Mouse (Mus musculus): ENCODE results near the gene Ei24. TPM values are rescaled to one million over a fixed set of nuclear protein-coding genes. Genes with fewer than 3 reads are reported as not detected.
A peak's percentile ranks its signal among the peaks of the same experiment; 100 is the strongest.

The Ei24 gene
- total and polyA plus RNA-seq, 2 experiments from 2014 or later: 103 to 112 TPM

DNA sequence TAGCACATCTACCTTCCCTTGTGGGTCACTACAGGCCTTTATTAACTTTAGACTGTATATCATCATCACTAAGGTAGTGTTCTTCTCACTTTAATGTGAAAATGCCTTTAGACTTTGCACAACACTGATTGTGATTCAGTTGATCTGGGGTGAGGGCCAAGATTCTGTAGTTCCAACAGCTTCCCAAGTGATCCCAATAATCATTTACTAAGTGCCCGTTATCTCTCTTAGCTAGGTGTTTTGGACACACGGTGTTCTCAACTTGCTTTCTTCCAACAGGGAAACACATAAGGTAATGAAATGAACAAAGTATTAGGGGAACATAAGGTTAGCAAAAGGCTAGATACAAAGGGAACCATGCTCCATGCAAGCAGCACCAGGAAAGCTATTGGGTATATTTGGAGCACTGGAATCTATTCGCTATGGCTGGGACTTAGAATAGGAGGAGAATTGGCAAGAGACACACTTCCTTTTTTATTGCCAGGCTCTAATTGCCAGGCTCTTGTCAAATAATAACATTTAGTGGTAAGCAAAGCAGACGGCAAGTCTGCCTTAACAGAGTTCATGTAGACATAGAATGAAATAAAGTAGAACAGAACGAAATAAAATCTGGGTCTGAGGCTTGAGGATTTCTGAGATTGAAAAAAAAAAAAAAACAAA is 11.1 kb upstream of the Ei24 start:
- no peaks in the 10 kb centered on the region for H3K4me1 ChIP-seq (ENCODE audit: insufficient read depth)
- no peak overlapping the region for H3K4me3 ChIP-seq (ENCODE audit: low read depth, low read length)
- no peak overlapping the region for H3K9ac ChIP-seq
- no peak overlapping the region for H3K27ac ChIP-seq (ENCODE audit: low read depth, low read length)
- WGBS: 47% methylated on average over 5 of the region's 5 CpGs
- no peaks in the 10 kb centered on the region for H3K27me3 ChIP-seq (ENCODE audit: insufficient read depth, low read length)
- no peak overlapping the region for H3K4me2 ChIP-seq (ENCODE audit: low read depth)
- DNase-seq (no peak), ATAC-seq (0 out of 2 replicates have a peak, but pooled peaks have one; percentile 20)
- H3K36me3 ChIP-seq (ENCODE audit: insufficient read depth): no peaks in the 10 kb centered on the region
- no peaks in the 10 kb centered on the region for H3K9me3 ChIP-seq (ENCODE audit: low read length)
- no peak for TF ChIP-seq CTCF (IDR thresholded peaks at IDR 0.05; ENCODE audit: low read depth)

DNA sequence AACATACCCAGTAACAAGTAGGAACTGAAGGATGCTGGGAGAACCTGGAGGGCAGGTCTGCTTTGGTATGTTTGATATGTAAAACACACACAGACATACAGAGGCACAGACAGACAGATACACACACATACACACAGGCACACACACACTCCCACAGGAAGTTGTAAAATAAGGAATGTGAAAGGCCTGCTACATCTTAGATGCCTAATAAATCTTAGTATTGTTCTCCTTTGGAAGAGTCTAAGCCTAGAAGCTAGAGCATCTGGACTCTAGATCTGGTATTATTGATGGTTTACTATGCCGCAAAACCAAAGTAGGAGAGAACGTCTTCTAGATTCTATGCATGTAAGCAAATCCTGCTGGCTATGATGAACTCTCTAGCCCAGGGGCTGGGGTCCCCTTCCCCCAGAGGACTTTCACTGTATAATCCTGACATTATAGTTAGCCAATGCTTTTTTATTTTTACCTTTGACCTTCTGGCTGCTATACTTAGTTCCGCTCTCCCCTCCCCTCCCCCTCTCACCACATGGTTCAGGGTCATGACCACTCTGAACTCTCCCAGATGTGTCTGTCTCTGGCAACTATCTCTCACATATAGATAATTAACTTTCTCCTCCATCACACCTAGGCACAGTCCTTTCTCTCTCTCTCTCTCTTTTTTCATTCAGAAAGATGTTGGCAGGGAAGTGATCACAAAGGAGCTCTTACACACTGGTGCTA is 8.2 kb upstream of the Ei24 start:
- H3K4me1 ChIP-seq (ENCODE audit: insufficient read depth): no peaks in the 10 kb centered on the region
- H3K4me2 ChIP-seq (ENCODE audit: low read depth): no peak overlapping the region
- no peak overlapping the region for H3K27ac ChIP-seq (ENCODE audit: low read depth, low read length)
- H3K9me3 ChIP-seq (ENCODE audit: low read length): no peaks in the 10 kb centered on the region
- no peaks in the 10 kb centered on the region for H3K36me3 ChIP-seq (ENCODE audit: insufficient read depth)
- DNase-seq (no peak), ATAC-seq (no peak)
- no peaks in the 10 kb centered on the region for H3K27me3 ChIP-seq (ENCODE audit: insufficient read depth, low read length)
- WGBS: 98% methylated on average over 3 of the region's 3 CpGs
- no peak for TF ChIP-seq CTCF (IDR thresholded peaks at IDR 0.05; ENCODE audit: low read depth)
- no peak overlapping the region for H3K4me3 ChIP-seq (ENCODE audit: low read depth, low read length)
- H3K9ac ChIP-seq: no peak overlapping the region

- Histone ChIP-seq H3K4me1 (ENCODE audit: insufficient read depth) (no peaks in the 10 kb centered on the region), H3K27me3 (ENCODE audit: insufficient read depth, low read length) (no peaks in the 10 kb centered on the region), H3K4me2 (ENCODE audit: low read depth) (no peak overlapping the region), H3K36me3 (ENCODE audit: insufficient read depth) (no peaks in the 10 kb centered on the region), H3K27ac (ENCODE audit: low read depth, low read length) (no peak overlapping the region), H3K4me3 (ENCODE audit: low read depth, low read length) (no peak overlapping the region), H3K9me3 (ENCODE audit: low read length) (no peaks in the 10 kb centered on the region), H3K9ac (no peak overlapping the region)
- TF ChIP-seq CTCF (IDR thresholded peaks at IDR 0.05; ENCODE audit: low read depth): no peak
- WGBS: 83% methylated on average over 3 of the region's 3 CpGs
- DNase-seq (no peak), ATAC-seq (no peak)
Measured at GRCm38 (mm10) chr9:36803926-36804325, 6.7 kb upstream of the Ei24 start.

DNA sequence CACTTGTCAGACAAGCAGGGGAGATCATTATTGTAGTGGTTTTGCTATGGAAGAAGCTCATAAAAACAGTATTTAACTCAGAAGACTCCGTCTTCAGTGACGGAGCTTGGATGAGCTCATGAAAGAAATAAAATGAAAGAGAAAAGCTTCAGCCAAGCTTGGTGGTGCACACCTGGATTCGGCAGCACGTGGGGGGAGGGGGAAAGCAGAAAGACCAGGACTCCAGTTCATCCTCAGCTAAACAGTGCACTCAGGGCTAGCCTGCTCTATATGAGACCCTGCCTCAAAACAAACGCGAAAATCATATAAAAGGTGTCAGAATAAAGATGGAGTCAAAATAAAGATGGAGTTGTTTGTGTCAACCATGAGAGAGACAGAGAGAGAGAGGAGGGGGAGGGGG is 6.2 kb upstream of the Ei24 start:
- DNase-seq: no peak

DNA sequence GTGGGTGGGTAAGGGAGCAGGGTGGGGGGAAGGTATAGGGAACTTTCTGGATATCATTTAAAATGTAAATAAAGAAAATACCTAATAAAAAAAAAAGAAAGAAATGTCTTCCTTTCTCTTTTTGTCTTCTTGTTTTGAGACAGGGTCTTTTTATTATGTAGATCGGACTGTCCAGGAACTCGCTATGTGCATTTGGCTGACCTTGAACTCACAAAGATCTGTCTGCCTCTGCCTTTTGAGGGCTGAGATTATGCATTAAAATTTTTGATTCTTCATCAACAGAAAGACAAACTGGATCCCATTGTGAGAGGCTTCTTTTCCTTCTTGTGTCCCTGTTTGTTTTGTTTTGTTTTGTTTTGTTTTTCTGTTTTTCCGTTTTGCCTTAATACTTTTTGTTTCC is 5.8 kb upstream of the Ei24 start:
- DNase-seq: no peak

More for the DNA sequence above, 6.2 kb upstream of the Ei24 start:
- Histone ChIP-seq H3K9ac (no peak overlapping the region), H3K36me3 (ENCODE audit: insufficient read depth) (no peaks in the 10 kb centered on the region), H3K27me3 (ENCODE audit: insufficient read depth, low read length) (no peaks in the 10 kb centered on the region), H3K4me2 (ENCODE audit: low read depth) (no peak overlapping the region), H3K4me3 (ENCODE audit: low read depth, low read length) (no peak overlapping the region), H3K27ac (ENCODE audit: low read depth, low read length) (no peak overlapping the region), H3K4me1 (ENCODE audit: insufficient read depth) (no peaks in the 10 kb centered on the region), H3K9me3 (ENCODE audit: low read length) (no peaks in the 10 kb centered on the region)
- ATAC-seq: no peak
- 76% methylated on average over 6 of the region's 6 CpGs for WGBS
- TF ChIP-seq CTCF (IDR thresholded peaks at IDR 0.05; ENCODE audit: low read depth): no peak

DNA sequence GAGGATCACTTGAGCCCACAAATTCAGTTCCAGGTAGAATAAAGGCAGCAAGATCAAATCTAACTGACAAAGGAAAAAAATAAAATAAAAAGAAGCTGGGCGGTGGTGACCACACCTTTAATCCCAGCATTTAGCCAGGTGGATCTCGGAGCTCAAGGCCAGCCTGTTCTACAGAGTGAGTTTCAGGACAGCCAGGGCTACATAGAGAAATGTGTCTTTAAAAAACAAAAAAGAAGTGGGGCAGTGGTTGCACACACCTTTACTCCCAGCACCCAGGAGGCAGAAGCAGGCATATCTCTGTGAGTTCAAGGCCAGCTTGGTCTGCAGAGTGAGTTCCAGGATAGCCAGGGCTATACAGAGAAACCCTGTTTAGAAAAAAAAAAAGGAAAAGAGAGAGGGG is 4.8 kb upstream of the Ei24 start:
- no peak overlapping the region for H3K9ac ChIP-seq
- no peak for TF ChIP-seq CTCF (IDR thresholded peaks at IDR 0.05; ENCODE audit: low read depth)
- no peak for ATAC-seq
- no peak for DNase-seq
- H3K27me3 ChIP-seq (ENCODE audit: insufficient read depth, low read length): no peaks in the 10 kb centered on the region
- no peaks in the 10 kb centered on the region for H3K36me3 ChIP-seq (ENCODE audit: insufficient read depth)
- H3K27ac ChIP-seq (ENCODE audit: low read depth, low read length): no peak overlapping the region
- no peak overlapping the region for H3K4me2 ChIP-seq (ENCODE audit: low read depth)
- no peak overlapping the region for H3K4me3 ChIP-seq (ENCODE audit: low read depth, low read length)
- WGBS: 86% methylated on average over 2 of the region's 2 CpGs
- H3K9me3 ChIP-seq (ENCODE audit: low read length): no peaks in the 10 kb centered on the region
- 0 out of 2 replicates have a peak, but pooled peaks cover 3% of the 10 kb centered on the region for H3K4me1 ChIP-seq (ENCODE audit: insufficient read depth)

More for the DNA sequence above, 5.8 kb upstream of the Ei24 start:
- Histone ChIP-seq H3K4me3 (ENCODE audit: low read depth, low read length) (no peak overlapping the region), H3K36me3 (ENCODE audit: insufficient read depth) (no peaks in the 10 kb centered on the region), H3K4me1 (ENCODE audit: insufficient read depth) (no peaks in the 10 kb centered on the region), H3K9ac (no peak overlapping the region), H3K27me3 (ENCODE audit: insufficient read depth, low read length) (no peaks in the 10 kb centered on the region), H3K4me2 (ENCODE audit: low read depth) (no peak overlapping the region), H3K27ac (ENCODE audit: low read depth, low read length) (no peak overlapping the region), H3K9me3 (ENCODE audit: low read length) (no peaks in the 10 kb centered on the region)
- TF ChIP-seq CTCF (IDR thresholded peaks at IDR 0.05; ENCODE audit: low read depth): no peak
- ATAC-seq: no peak
- WGBS: 72% methylated on average over 3 of the region's 3 CpGs

DNA sequence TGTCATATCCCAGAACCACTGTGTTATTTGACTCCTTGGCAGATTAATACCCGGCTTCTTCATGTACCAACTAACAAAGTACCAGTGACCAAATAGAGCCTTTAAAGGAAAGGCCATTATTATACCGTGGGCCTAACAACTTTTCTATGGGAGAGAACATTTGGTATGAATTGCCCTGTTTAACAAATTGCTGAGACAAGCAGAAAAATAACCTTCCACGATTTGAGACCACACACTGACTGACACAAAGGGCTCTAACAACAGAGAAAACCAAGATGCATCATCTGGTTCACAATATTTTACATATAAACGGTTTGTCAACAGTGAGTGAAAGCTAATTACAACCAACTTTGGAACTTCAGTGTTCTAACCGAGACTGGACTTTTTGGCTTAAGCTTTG is 969 bp downstream of the Ei24 start:
- Histone ChIP-seq H3K4me2 (ENCODE audit: low read depth) (peak overlapping the region; percentile 87), H3K9me3 (ENCODE audit: low read length) (no peaks in the 10 kb centered on the region), H3K9ac (peak overlapping the region; percentile 95), H3K36me3 (ENCODE audit: insufficient read depth) (0 out of 2 replicates have a peak, but pooled peaks cover 8% of the 10 kb centered on the region), H3K4me3 (ENCODE audit: low read depth, low read length) (peak overlapping the region; percentile 92), H3K4me1 (ENCODE audit: insufficient read depth) (peaks cover 10% of the 10 kb centered on the region; the same call in 1 of the 2 replicates), H3K27ac (ENCODE audit: low read depth, low read length) (no peak overlapping the region), H3K27me3 (ENCODE audit: insufficient read depth, low read length) (no peaks in the 10 kb centered on the region)
- DNase-seq (no peak), ATAC-seq (no peak)
- WGBS: 10% methylated on average over 5 of the region's 5 CpGs
- TF ChIP-seq CTCF (IDR thresholded peaks at IDR 0.05; ENCODE audit: low read depth): no peak

All from forebrain, postnatal 0 days (tissue).